Mouse (Mus musculus): ENCODE results near the gene Olfr672.
"Not testable (repeated sequence)": the region's sequence is repeated elsewhere in the genome, so short reads cannot be mapped to it uniquely, and the experiment has no call there.

Gene Olfr672

DNA sequence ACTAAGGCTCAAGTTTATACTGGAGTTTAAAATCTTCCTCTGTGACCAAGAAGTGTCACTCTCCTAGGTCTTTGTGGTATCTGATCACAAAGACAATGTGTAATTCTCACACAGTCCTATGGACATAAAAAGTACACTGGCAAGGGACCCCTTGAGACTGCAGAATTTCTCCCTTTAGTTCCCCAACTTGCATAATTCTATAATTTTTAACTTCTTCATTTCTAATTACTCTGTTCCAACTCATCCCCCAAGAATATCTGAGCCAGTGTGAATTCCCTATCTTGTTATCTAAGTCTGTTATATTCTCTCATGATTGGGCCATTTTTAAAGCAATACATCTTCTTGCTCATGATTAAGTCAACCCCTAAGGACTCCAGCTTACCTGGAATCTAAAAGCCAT lies at the start of gene Olfr672:
Gene Olfr672, minus strand, starts transcription at position 101 of the 400 bp plus-strand sequence.
- DNase-seq (ENCODE audit: low spot score), result no peak

DNA sequence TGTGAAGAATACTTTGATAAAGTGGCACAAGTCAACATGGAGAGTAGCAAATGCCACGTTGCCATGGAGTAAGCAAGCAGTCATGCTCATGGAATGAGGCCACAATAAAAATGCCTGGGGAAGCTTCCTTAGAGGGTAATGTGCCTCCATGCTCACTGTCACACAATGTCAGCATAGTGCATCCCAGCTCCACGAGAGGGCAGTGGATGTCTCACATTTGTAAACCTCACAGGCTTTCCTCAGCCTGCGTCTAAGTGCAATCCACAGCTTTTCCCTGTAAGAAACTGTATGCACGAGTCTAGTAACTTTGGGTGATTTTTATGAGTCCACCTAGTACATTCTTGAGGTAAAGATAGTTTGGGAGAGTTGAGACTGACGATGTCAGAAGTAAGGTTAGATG lies 32.0 kb upstream of the Olfr672 start:
- not testable (repeated sequence) for DNase-seq (ENCODE audit: low spot score)

- DNase-seq (ENCODE audit: low spot score), result no peak
Observed at GRCm38 (mm10) chr7:105032398-105032797, 30.6 kb upstream of the Olfr672 start, which contains the start of gene Olfr676. Gene Olfr676 (plus strand): TSS chr7:105032698.

GRCm38 (mm10) chr7:105028360-105028759 lies 26.5 kb upstream of the Olfr672 start, which contains the start of gene Olfr675:
Gene Olfr675 (minus strand): TSS chr7:105028460.
- DNase-seq (ENCODE audit: low spot score), result no peak

GRCm38 (mm10) chr7:105022530-105022929 lies 20.7 kb upstream of the Olfr672 start:
- DNase-seq (ENCODE audit: low spot score), result no peak

DNA sequence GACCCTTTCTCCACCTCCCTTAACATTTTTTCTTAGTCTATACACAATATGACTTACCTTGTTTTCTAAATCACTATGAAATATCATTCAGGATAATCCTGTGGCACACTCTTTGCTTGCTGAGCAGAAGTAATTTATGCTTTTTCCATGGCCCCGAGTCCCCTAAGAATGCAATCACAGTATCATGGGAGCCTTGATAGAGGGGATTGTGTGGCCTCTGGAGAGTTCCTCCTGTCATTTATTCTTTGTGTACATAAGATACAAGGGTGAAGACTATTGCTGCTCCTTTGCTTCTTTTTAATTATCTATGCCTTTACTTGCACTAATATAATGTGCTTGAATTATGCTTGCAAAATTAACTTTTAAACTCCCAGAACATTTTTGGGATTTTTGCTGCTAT lies 22.8 kb downstream of the Olfr672 start, which contains the start of gene Olfr671:
Gene Olfr671, minus strand, starts transcription at position 101 of the 400 bp plus-strand sequence.
- no peak for DNase-seq (ENCODE audit: low spot score)

- not testable (repeated sequence) for DNase-seq (ENCODE audit: low spot score)
Observed at GRCm38 (mm10) chr7:104972507-104972906, 29.3 kb downstream of the Olfr672 start.

GRCm38 (mm10) chr7:104962520-104962919 lies 39.3 kb downstream of the Olfr672 start, which contains the start of gene Olfr670:
Gene Olfr670 (minus strand): TSS chr7:104962620.
- DNase-seq (ENCODE audit: low spot score), result no peak

- not testable (repeated sequence) for DNase-seq (ENCODE audit: low spot score)
Observed at GRCm38 (mm10) chr7:104950234-104950633, 51.6 kb downstream of the Olfr672 start.
